Mouse (Mus musculus) layer of hippocampus, adult 11-12 months (tissue): ENCODE data around the gene Fam222b.
"Not testable (repeated sequence)": the region's sequence is repeated elsewhere in the genome, so short reads cannot be mapped to it uniquely, and the experiment has no call there.

Experiments
- DNase-seq: peaks from one replicate; pipeline ENCODE4 v3.0.0; 2022; ENCODE audit warnings: low spot score

Gene Fam222b

GRCm38 (mm10) chr11:78094504-78095143 is at the start of gene Fam222b:
Gene Fam222b, plus strand, starts transcription at chr11:78094660.
- peak; percentile 93 for DNase-seq

GRCm38 (mm10) chr11:78044758-78045251 is 49.7 kb upstream of the Fam222b start:
- peak; percentile 52 for DNase-seq

GRCm38 (mm10) chr11:78048637-78049036 is 45.8 kb upstream of the Fam222b start:
- DNase-seq: not testable (repeated sequence)

- DNase-seq: no peak
Observed at GRCm38 (mm10) chr11:78053078-78053477, 41.4 kb upstream of the Fam222b start.

- no peak for DNase-seq
Observed at GRCm38 (mm10) chr11:78056946-78057345, 37.5 kb upstream of the Fam222b start.

GRCm38 (mm10) chr11:78059833-78060757 is 34.4 kb upstream of the Fam222b start:
- DNase-seq: peak; percentile 66

- no peak for DNase-seq
Observed at GRCm38 (mm10) chr11:78062563-78062962, 31.9 kb upstream of the Fam222b start.

GRCm38 (mm10) chr11:78065906-78066305 is 28.6 kb upstream of the Fam222b start:
- no peak for DNase-seq

- no peak for DNase-seq
Observed at GRCm38 (mm10) chr11:78066641-78067040, 27.8 kb upstream of the Fam222b start.

GRCm38 (mm10) chr11:78067566-78067965 is 26.9 kb upstream of the Fam222b start:
- no peak for DNase-seq

- DNase-seq: no peak
Observed at GRCm38 (mm10) chr11:78069130-78069529, 25.3 kb upstream of the Fam222b start.

- DNase-seq: no peak
Observed at GRCm38 (mm10) chr11:78069646-78070045, 24.8 kb upstream of the Fam222b start.

- DNase-seq: no peak
Observed at GRCm38 (mm10) chr11:78071938-78072337, 22.5 kb upstream of the Fam222b start.

- no peak for DNase-seq
Observed at GRCm38 (mm10) chr11:78072425-78073130, 21.9 kb upstream of the Fam222b start.

- no peak for DNase-seq
Observed at GRCm38 (mm10) chr11:78073577-78074276, 20.7 kb upstream of the Fam222b start.

GRCm38 (mm10) chr11:78074277-78074652 is 20.2 kb upstream of the Fam222b start:
- DNase-seq: no peak

GRCm38 (mm10) chr11:78074666-78075065 is 19.8 kb upstream of the Fam222b start:
- DNase-seq: no peak

GRCm38 (mm10) chr11:78079961-78080921 is 14.2 kb upstream of the Fam222b start, which contains the start of gene Eral1:
Gene Eral1, minus strand, starts transcription at chr11:78080383.
- DNase-seq: peak; percentile 84

- DNase-seq: no peak
Observed at GRCm38 (mm10) chr11:78083595-78083994, 10.9 kb upstream of the Fam222b start.

GRCm38 (mm10) chr11:78086925-78087479 is 7.5 kb upstream of the Fam222b start:
- no peak for DNase-seq
